Mouse (Mus musculus): ENCODE results near the gene Nup107.
"Not testable (repeated sequence)": the region's sequence is repeated elsewhere in the genome, so short reads cannot be mapped to it uniquely, and the experiment has no call there.

Nup107 gene

DNA sequence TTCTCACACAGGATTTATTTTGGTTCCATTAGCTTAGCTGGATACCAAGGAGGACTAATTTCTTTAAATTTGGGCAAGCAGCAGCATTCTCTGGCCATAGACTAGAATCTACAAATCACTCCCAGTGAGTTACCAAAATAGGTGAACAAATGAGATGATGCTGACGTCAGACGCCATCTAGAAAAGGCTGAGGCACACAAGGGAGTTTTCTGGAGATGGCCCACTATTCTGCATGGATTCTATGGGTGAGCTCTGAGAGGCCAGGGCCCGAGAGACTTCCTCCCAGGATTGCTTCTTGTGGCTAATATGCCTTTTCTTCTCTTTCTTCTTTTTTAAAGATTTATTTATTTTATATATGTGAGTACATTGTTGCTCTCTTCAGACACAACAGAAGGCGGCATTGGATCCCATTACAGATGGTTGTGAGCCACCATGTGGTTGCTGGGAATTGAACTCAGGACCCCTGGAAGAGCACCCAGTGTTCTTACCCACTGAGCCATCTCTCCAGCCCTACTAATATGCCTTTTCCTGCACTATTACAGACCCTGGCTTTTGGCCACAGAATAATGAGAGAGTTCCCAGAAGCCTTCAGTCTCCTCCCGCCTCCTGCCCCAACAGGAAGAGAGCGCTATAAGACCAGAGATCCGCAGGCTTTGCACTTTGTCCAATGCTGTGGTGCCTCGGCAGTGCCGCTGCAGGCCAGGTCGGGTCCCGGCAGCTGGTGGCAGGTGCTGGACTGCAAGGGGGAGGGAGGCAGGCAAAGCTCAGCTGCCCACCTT is 27.2 kb downstream of the Nup107 start:
- no peak for DNase-seq (ENCODE audit: low spot score in 2 of 2)

DNA sequence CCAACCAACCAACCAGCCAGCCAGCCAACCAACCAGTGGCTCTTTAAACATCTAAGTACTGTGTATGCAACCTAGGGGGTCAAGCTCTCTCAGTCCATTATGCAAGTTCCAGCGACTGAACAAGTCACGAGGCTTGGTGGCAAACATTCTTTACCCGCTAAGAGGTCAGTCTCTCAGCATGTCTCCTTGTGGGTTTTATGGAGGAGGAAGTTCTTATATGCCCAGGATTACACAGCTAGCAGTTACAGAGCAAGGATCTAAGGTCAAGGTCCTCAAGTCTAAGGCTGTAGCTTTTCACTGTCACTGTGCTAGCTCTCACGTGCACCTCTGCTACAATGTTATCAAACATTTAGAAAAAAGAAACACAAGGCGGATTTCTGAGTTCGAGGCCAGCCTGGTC is 27.9 kb downstream of the Nup107 start:
- no peak for DNase-seq (ENCODE audit: low spot score in 2 of 2)

DNA sequence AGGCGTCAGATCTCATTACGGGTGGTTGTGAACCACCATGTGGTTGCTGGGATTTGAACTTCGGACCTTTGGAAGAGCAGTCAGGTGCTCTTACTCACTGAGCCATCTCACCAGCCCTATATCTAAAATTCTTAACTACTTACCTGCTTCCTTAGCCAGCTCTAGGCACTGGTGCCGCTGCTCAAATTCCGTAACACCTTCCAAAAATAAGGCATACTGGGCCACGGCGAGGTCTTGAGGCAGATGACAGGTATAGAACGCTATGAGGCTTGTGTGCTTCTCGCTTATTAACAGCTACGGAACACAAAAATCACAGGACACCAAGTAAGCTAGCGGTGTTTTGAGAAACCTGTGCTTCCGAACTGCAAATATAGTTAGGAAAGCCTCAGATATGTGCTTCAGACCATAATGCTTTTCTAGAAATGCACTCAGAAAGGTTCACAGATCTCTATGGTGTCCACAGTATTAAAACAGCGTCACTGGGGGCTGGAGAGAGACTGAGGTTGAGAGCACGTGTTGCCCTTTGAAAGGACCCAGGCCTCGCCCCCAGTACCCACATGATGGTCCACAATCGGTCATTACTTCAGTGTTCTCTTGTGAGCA is 28.8 kb downstream of the Nup107 start:
- no peak for DNase-seq (ENCODE audit: low spot score in 2 of 2)

- DNase-seq (ENCODE audit: low spot score in 2 of 2), result no peak
Observed at GRCm38 (mm10) chr10:117762966-117763365, 29.5 kb downstream of the Nup107 start.

GRCm38 (mm10) chr10:117762281-117762830 is 30.1 kb downstream of the Nup107 start:
- no peak for DNase-seq (ENCODE audit: low spot score in 2 of 2)

DNA sequence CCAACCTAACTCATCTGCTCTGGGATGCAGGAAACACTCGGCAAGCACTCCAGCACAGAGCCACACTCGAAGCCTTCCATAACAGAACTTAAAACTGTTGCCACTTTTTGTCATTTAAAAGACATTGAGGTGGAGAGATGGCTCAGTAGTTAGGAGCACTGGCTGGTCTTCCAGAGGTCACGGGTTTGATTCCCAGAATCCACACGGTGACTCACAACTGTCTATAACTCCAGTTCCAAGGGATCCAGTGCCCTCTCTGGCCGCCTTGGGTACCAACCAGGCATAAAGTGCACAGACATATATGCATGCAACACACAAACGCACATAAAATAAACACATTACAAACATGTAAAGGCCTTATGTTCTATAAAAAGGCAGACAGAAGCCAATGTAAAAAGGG is 31.0 kb downstream of the Nup107 start:
- no peak for DNase-seq (ENCODE audit: low spot score in 2 of 2)

DNA sequence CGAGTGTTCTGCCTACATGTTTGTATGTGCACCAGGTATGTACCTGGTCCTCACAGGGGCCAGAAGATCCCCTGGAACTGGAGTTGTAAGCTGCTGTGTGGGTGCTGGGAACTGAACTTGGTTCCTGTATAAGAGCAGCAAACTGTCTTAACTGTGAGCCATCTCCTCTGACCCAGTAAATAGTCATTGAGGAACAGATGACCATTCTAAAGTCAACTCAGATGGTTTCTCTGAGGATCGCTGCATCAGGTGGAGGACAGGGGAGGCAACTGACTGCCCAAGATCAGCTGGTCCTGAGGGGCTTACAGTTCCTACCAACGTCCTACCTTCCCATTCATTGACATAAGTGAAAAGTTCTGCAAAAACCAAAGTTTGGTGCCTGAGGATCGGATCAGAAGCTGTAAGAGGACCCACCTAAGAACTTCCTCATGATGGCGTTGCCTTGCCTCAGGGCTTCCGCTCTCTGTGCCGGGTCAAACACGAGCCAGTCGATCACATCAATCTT is 31.6 kb downstream of the Nup107 start:
- no peak for DNase-seq (ENCODE audit: low spot score in 2 of 2)

DNA sequence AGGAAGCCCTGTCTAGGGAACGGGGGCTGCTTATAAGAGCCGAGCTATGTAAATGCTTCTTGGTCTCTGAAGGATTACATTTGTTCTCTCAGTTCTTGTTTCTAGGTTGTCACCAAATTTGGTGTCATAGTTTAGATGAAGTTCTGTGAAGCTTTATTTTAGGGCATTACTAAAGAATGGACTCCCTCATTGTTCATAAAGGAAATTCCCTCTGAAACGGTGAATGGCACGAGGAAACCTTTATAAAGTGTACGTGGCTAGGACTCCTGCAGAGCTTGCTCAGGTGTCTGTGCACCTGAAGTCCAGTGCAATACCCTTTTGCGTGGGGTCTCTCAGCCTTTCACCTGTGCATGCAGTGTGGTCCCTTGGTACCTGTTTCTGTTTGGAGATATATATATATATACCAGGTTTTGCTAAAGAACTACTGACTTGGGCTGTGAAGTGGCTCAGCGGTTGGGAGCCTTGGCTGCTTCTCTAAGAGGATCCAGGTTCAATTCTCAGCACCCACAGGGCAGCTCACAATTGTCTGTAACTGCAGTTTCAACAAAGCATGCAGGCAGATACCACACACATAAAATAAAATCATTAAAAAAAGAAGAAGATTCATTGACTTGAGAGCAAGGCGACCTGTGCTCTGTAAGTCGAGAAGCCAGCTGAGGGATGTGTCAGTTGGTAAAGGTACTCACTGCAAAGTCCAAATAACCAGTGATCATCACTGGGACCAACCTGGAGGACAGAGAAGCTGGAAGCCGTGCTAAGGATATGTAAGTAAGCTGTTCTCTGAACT is 32.5 kb downstream of the Nup107 start:
- no peak for DNase-seq (ENCODE audit: low spot score in 2 of 2)

DNA sequence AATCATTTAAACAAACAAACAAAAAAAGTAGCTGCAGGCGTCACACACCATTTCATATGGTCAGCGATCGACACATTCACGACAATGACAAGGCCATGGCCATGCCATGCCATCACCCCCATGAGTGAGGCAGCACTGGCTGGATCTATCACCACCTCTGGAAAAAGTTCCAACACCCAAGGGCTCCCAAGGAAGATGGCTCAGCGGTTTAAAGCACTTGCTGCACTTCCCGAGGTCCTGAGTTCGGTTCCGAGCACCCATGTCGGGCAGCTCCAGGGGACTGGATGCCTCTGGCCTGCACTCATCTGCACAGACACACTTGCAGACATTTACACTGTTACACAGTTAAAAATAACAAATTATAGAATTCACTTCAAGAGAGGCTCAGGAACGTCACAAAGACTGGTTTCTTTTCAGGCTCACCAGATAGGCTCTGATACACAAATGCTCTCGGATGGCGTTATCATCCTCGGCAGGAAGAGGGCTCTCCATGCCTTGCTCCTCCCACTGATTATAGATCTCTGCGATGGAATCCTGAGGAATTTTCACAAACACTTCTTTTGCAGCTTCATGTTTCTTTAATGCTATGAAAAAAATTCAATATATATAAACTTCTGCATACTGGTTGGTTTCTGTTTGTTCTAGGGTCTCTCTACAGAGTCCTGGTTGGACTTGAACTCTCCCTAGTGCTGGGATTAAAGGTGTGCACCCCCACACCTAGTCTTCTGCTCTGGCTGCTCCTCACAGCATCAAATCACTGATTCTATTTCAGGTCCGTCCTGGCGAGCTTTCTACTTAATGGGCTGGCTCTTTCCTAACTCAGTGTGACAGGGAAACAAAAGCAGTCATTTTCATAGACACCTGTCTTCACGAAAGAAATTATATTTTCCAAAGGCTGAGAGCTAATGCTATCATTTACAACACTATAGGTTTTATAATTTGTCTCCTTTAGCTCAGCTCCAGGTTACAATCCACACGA is 33.5 kb downstream of the Nup107 start:
- no peak for DNase-seq (ENCODE audit: low spot score in 2 of 2)

GRCm38 (mm10) chr10:117758344-117758743 is 34.2 kb downstream of the Nup107 start:
- DNase-seq (ENCODE audit: low spot score in 2 of 2), result not testable (repeated sequence)

GRCm38 (mm10) chr10:117757796-117758342 is 34.6 kb downstream of the Nup107 start:
- DNase-seq (ENCODE audit: low spot score in 2 of 2), result no peak

DNA sequence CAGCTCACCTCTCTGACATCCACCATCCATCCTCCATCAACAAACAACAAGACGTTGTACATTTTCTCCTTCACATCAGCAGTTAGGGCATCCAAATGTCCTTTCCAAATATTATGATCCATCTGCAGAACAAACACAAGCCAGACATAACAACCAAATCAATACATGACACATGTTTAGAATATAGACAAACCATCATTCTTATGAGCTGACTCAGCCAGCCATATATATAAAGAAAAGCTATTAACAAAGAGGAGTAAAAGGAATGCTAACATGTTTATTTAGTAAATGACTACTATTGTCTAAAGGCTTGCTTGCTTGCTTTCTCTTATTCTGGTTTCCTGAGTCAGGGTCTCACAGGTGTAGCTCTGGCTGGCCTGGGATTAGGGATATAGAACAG is 35.2 kb downstream of the Nup107 start:
- no peak for DNase-seq (ENCODE audit: low spot score in 2 of 2)

- no peak for DNase-seq (ENCODE audit: low spot score in 2 of 2)
Observed at GRCm38 (mm10) chr10:117756784-117757183, 35.7 kb downstream of the Nup107 start.

DNA sequence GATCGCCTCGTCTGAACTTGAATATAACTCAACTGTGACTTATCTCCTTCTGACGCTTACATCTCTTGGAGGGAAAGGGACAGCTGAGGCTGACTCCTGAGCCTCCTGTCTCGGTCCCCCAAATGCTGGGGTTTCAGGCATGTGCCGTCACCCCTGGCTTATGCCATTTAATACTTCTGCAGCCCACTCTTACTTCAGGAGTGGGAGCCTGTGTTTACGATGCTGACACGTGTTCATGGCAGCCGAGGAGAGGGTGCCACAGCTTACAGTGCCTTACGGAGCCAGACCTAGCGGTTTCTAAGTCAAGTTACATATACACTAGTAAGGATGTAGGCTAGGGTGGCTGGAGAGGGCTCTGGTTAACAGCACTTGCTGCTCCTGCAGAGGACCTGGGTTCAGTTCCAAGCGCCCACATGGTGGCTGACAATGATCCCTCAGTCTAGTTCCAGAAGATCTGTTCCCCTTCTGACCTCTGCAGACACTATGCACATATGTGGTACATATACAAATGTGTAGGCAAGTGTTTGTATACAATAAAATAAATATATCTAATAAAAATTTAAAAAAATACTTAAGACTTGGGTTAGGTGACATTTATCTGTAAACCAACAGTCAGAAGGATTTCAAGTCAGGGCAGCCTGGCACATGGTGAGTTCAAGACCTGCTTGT is 36.6 kb downstream of the Nup107 start:
- no peak for DNase-seq (ENCODE audit: low spot score in 2 of 2)

DNA sequence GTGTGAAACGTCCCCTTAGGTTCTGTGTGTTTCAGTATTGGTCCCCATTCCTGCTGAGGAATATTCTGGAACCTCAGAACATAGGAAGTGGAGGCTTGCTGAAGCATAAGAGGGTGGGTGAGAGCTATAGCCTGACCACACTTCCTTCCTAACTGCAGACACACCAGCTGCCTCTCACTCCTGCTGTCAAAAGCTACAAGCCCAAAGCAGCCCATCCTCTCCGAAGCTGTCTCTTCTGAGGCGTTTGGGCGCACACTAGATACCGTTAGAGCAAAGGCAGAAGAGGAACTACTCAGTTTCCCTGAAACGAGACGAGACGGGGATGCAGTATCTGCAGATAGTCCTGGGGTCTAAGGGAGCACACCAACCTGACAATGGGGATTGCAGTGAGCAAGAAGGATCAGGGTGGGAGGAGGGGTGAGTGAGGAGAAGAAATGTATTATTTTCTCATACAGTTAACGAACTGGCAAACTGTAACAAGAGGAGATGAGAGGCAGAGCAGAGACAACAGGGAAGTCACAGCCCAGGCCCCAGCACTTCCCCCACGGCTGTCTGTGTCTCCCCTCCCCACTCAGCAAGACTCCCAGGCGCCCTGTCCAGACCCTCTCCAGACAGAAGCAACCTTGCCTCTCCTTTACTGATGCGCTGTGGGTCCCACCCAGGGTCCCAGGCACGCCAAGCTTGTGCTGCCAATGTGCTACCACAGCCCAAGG is 37.3 kb downstream of the Nup107 start:
- DNase-seq (ENCODE audit: low spot score in 2 of 2), result peak; percentile 22 to 55

- no peak for DNase-seq (ENCODE audit: low spot score in 2 of 2)
Observed at GRCm38 (mm10) chr10:117754609-117754940, 37.9 kb downstream of the Nup107 start.

DNA sequence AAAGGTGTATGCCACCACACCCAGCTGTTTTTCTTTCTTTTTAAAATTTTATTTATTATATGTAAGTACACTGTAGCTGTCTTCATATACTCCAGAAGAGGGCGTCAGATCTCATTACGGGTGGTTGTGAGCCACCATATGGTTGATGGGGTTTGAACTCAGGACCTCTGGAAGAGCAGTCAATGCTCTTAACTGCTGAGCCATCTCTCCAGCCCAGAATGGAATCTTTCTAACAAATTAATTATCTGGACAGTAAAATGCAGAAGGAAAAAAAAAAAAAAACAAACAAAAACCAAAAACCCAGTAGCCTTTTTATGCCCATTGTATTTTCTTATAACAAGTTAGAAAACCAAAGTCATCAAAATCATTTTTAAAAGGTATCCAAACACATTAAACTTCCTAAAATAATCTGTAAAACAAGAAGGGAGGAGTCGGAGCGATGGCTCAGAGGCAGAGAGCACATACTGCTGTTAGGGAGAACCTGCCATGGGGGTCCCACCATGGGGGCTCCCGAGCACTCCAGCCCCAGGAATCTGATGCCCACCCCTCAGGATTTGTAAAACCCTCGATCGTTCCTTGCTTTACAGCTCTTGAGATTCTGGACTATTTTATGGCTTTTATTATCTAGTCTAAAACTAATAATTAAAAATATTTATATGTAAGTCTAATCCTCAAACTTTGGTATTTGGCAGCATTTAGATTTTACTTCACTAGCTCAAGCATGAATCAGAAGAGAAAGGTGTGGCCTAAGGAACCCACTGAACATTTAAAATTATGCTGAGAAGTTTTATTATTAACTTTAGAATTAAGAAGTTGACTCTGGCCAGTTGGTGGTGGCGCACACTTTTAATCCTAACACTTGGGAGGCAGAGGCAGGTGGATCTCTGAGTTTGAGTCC is 38.5 kb downstream of the Nup107 start:
- no peak for DNase-seq (ENCODE audit: low spot score in 2 of 2)

- no peak for DNase-seq (ENCODE audit: low spot score in 2 of 2)
Observed at GRCm38 (mm10) chr10:117752851-117753647, 39.5 kb downstream of the Nup107 start.
